Mouse (Mus musculus) liver, embryonic 12.5 days (tissue): ENCODE data around the gene Fbxo45. TPM values are rescaled to one million over a fixed set of nuclear protein-coding genes. Genes with fewer than 3 reads are reported as not detected.

Experiments
- ATAC-seq: fragments of 200-750 bp; cut with Nextera tagmentation; 2 replicates; pipeline ENCODE4 v1.8.0; 2017; ENCODE audit warnings: moderate number of reproducible peaks, mild to moderate bottlenecking, moderate library complexity
- H3K27ac ChIP-seq: fragments of 300-500 bp; sonication (generic); 2 replicates; pipeline ENCODE4 v1.5.1; 2016; ENCODE audit warnings: mild to moderate bottlenecking
- H3K27me3 ChIP-seq: fragments of 300-500 bp; sonication (generic); replicated peaks from 2 replicates; pipeline ENCODE4 v1.6.1; 2016; ENCODE audit warnings: mild to moderate bottlenecking, moderate library complexity
- H3K36me3 ChIP-seq: fragments of 300-500 bp; sonication (generic); 2 replicates; pipeline ENCODE4 v1.6.1; 2016; ENCODE audit warnings: mild to moderate bottlenecking, moderate library complexity
- H3K4me1 ChIP-seq: fragments of 300-500 bp; sonication (generic); 2 replicates; pipeline ENCODE4 v1.6.1; 2016
- H3K4me2 ChIP-seq: fragments of 300-500 bp; sonication (generic); 2 replicates; pipeline ENCODE4 v1.6.1; 2016; ENCODE audit warnings: mild to moderate bottlenecking, moderate library complexity
- H3K4me3 ChIP-seq: fragments of 300-500 bp; sonication (generic); 2 replicates; pipeline ENCODE4 v1.5.1; 2016; ENCODE audit warnings: mild to moderate bottlenecking, moderate library complexity
- H3K9ac ChIP-seq: fragments of 300-500 bp; sonication (generic); 2 replicates; pipeline ENCODE4 v1.6.1; 2016; ENCODE audit warnings: mild to moderate bottlenecking, moderate library complexity
- H3K9me3 ChIP-seq: fragments of 300-500 bp; sonication (generic); replicated peaks from 2 replicates; pipeline ENCODE4 v1.6.1; 2016; ENCODE audit warnings: mild to moderate bottlenecking, moderate library complexity
- WGBS: fragments of 180-500 bp; shearing (Covaris S2); methylation state at CpG from one replicate; pipeline ENCODE4 v1.1.7; 2016; ENCODE audit not compliant: insufficient replicate concordance; 5-methylcytosine and 5-hydroxymethylcytosine counted together
- microRNA counts: library from miRNA; unstranded; fragments of <30 nt; microRNA quantifications from one replicate; lab custom pipeline; 2017
- microRNA-seq: library from miRNA; unstranded; fragments of <30 nt; microRNA quantifications from one replicate; pipeline ENCODE4, GENCODE M21; 2017
- polyA plus RNA-seq: library from polyadenylated mRNA; unstranded; fragments of >200 nt; fragmentation: Nextera tagmentation; extraction: Ambion mirVana; gene quantifications from 2 replicates; pipeline ENCODE4 v1.2.1, GENCODE M21; 2016

Gene Fbxo45
- polyA plus RNA-seq, 1 experiment from 2014 or later, result 13.8 TPM

DNA sequence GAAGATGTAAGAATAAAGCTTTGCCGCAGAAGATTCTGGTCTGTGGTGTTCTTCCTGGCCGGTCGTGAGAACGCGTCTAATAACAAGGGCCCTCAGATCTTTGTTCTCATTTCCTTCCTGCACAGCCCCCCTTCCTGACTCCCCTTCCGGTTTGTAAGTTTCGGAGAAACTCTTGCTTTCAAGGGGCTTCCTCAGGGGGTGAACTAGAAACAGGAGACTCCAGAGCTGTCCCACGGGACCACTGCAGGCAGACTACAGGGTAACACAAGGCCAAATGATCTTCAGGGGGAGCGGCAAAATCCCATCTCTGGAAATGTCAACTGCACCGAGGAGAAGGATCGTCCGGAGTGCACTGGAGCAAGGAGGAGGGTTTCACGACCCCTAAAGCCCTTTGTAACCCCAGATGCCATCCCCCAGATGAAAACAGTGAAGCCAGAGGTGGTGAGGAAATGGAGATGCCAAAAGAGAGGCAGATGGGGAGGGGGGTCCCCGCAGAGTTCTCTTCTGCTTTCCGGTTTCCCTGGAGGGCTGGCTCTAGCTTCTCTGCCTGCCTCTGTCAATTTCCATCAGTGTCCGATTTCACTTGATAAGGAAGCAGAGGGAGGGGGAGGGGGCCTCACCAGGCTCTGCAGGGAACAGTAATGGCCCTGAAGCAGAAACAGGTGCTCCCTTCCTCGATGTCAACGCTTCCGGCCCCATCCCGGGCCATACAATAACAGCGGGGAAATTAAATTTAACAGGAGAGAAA lies 46.5 kb downstream of the Fbxo45 start:
- H3K4me2 ChIP-seq, result peak overlapping the region; percentile 21
- no peaks in the 10 kb centered on the region for H3K36me3 ChIP-seq
- H3K27me3 ChIP-seq, result no peaks in the 10 kb centered on the region
- peak overlapping the region; percentile 32; the same call in 1 of the 2 replicates for H3K27ac ChIP-seq
- H3K4me3 ChIP-seq, result peak overlapping the region; percentile 27; the same call in 1 of the 2 replicates
- H3K9ac ChIP-seq, result 0 out of 2 replicates have a peak overlapping the region, but pooled peaks have one; percentile 24
- no peak for ATAC-seq
- H3K4me1 ChIP-seq, result no peaks in the 10 kb centered on the region
- H3K9me3 ChIP-seq, result no peaks in the 10 kb centered on the region
- WGBS, result 70% methylated on average over 21 of the region's 21 CpGs

DNA sequence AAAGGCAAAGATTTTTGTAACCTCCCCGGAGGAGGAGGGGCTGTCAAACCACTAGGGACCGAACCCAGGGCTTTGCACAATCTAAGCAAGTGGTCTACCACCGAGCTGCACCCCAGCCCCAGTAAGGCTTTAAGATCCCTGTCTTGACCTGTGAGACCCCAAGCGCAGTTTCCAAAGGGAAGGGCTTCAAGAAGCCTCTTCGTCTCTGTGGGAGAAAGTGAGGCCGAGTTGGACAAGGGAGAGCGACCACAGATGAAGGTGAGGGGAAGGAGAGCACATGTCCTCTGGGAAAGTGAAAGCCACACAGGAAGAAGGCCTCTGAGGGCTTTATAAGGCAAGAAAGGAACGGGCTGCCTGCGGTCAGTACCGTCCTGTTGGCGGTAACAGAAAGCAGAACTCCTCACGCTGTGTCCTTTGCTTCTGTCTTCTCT lies 56.9 kb downstream of the Fbxo45 start:
- no peaks in the 10 kb centered on the region for H3K27me3 ChIP-seq
- peak overlapping the region; percentile 49; the same call in 1 of the 2 replicates for H3K9ac ChIP-seq
- H3K9me3 ChIP-seq, result 0 out of 2 replicates have a peak, but pooled peaks cover under 1% of the 10 kb centered on the region
- no peak for ATAC-seq
- no peaks in the 10 kb centered on the region for H3K36me3 ChIP-seq
- whole genome bisulfite sequencing, result 10% methylated on average over 11 of the region's 12 CpGs
- H3K4me1 ChIP-seq, result peaks cover 8% of the 10 kb centered on the region
- H3K4me3 ChIP-seq, result peak overlapping the region; percentile 26; the same call in 1 of the 2 replicates
- peak overlapping the region; percentile 58 for H3K4me2 ChIP-seq
- peak overlapping the region; percentile 62; the same call in 1 of the 2 replicates for H3K27ac ChIP-seq

GRCm38 (mm10) chr16:32189109-32189508 lies 57.8 kb downstream of the Fbxo45 start:
- Histone ChIP-seq H3K9ac (no peak overlapping the region), H3K27me3 (no peaks in the 10 kb centered on the region), H3K27ac (0 out of 2 replicates have a peak overlapping the region, but pooled peaks have one; percentile 49), H3K4me2 (peak overlapping the region; percentile 12), H3K9me3 (no peaks in the 10 kb centered on the region), H3K4me3 (no peak overlapping the region), H3K4me1 (peaks cover 8% of the 10 kb centered on the region), H3K36me3 (no peaks in the 10 kb centered on the region)
- WGBS, result 25% methylated on average over 6 of the region's 6 CpGs
- no peak for ATAC-seq

GRCm38 (mm10) chr16:32186056-32186455 lies 60.9 kb downstream of the Fbxo45 start:
- Histone ChIP-seq H3K9me3 (no peaks in the 10 kb centered on the region), H3K27me3 (no peaks in the 10 kb centered on the region), H3K27ac (no peak overlapping the region), H3K4me3 (no peak overlapping the region), H3K4me1 (peaks cover 8% of the 10 kb centered on the region), H3K4me2 (no peak overlapping the region), H3K9ac (no peak overlapping the region), H3K36me3 (no peaks in the 10 kb centered on the region)
- no peak for ATAC-seq
- WGBS, result 83% methylated on average over 5 of the region's 5 CpGs

MicroRNAs within 50 kb of the gene (microRNA counts, 519-probe panel; counts per million panel counts)
- 582 counts per million, percentile 70 among the panel's probes with 10 or more counts for microRNA mmu-miR-1946a (lab: Ali Mortazavi, UCI)

Small RNAs within 50 kb of the gene (microRNA-seq; reads per million reads assigned to microRNA genes)
- not detected for gene Mir1946a

Other genes starting within 250 kb of the Fbxo45 start
- gene Senp5, start 243.9 kb downstream of the Fbxo45 start, polyA plus RNA-seq, result 12.2 and 12.7 TPM in 2 replicates
- gene Pak2, start 167.8 kb downstream of the Fbxo45 start, polyA plus RNA-seq, result 17.7 and 18.3 TPM in 2 replicates
- gene Pigx, start 147.4 kb downstream of the Fbxo45 start, polyA plus RNA-seq, result 33.8 and 37.2 TPM in 2 replicates
- 7.6 TPM in 2 replicates for gene Cep19, start 147.4 kb downstream of the Fbxo45 start, polyA plus RNA-seq
- gene Nrros, start 81.6 kb downstream of the Fbxo45 start, polyA plus RNA-seq, result 26.5 and 29.9 TPM in 2 replicates
- gene Bex6, start 67.3 kb downstream of the Fbxo45 start, polyA plus RNA-seq, result 1.5 and 1.6 TPM in 2 replicates
- 13.0 and 15.3 TPM in 2 replicates for gene Wdr53, start 69 bp upstream of the Fbxo45 start, polyA plus RNA-seq
- gene Smco1, start 24.3 kb upstream of the Fbxo45 start, polyA plus RNA-seq, result not detected in 2 replicates
- 24.7 and 25.1 TPM in 2 replicates for gene Rnf168, start 30.3 kb upstream of the Fbxo45 start, polyA plus RNA-seq
- gene Ubxn7, start 85.1 kb upstream of the Fbxo45 start, polyA plus RNA-seq, result 10.9 and 11.0 TPM in 2 replicates
- not detected in 2 replicates for gene Tm4sf19, start 153.3 kb upstream of the Fbxo45 start, polyA plus RNA-seq
- 8.1 and 8.6 TPM in 2 replicates for gene Tctex1d2, start 172.5 kb upstream of the Fbxo45 start, polyA plus RNA-seq
- 37.6 TPM in 2 replicates for gene Pcyt1a, start 183.8 kb upstream of the Fbxo45 start, polyA plus RNA-seq
- 0.57 and 0.66 TPM in 2 replicates for gene Slc51a, start 240.7 kb upstream of the Fbxo45 start, polyA plus RNA-seq
- not detected in 2 replicates for gene Zdhhc19, start 249.1 kb upstream of the Fbxo45 start, polyA plus RNA-seq